Mouse (Mus musculus) adrenal gland, postnatal 0 days (tissue): ENCODE measurements around the gene Oas3. TPM values are rescaled to one million over a fixed set of nuclear protein-coding genes. Genes with fewer than 3 reads are reported as not detected.

ENCODE experiments used
- polyA plus RNA-seq: library from polyadenylated mRNA; unstranded; fragments of >200 nt; fragmentation: Nextera tagmentation; extraction: Ambion mirVana; gene quantifications from 2 replicates; pipeline ENCODE4 v1.2.1, GENCODE M21; 2015

Oas3 gene
- polyA plus RNA-seq = 0.50 and 0.57 TPM in 2 replicates

DNA sequence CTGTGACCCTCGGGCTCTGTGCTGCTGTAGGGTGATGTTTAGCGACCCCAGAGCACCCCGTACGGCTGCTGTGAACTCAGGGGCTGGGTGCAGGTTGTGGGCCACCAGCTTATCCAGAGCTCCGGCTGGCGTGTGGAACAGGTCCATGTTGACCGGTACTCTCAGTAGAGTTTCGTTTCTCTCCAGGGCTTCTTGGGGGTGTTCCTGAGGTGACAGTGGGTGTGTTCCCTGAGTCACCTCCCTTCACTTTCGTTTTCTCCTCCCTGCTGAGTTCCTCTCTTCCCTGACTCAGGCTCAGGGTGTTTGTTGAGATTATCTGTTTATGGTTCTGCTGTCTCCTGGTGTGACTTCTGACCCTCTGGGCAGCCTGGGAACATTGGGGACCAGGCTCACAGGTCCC lies at the start of gene Oas3:
Gene Oas3 (minus strand): TSS at position 184 of the 400 bp plus-strand sequence.

GRCm38 (mm10) chr5:120811951-120812819 lies 34.7 kb upstream of the Oas3 start, which contains the start of gene Oas1c:
Gene Oas1c, minus strand, starts transcription at chr5:120812514.

GRCm38 (mm10) chr5:120795480-120796034 lies 18.1 kb upstream of the Oas3 start, which contains the start of gene Oas1e:
Gene Oas1e, minus strand, starts transcription at chr5:120795530.

DNA sequence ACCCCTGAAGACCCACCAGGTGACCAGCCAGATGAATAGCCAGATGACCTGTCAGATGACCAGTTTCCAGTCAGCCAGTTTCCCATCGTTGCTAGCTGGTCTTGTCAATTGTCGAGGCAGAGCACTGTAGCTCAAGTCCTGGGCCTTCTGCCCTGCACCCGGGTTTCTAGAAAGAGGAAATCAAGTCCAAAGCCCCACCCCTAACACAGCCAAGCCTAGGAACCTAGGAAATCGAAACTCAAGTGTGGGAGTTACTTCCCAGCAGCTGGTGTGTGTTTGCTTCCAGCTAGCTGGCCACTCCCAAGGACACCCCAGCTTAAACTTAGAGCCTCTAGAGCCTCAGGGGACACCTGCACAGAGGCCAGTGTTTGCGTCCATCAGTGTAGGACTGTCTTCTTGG lies 27.8 kb downstream of the Oas3 start, which contains the start of gene Oas2:
Gene Oas2 (minus strand): TSS at position 166 of the 400 bp plus-strand sequence.

DNA sequence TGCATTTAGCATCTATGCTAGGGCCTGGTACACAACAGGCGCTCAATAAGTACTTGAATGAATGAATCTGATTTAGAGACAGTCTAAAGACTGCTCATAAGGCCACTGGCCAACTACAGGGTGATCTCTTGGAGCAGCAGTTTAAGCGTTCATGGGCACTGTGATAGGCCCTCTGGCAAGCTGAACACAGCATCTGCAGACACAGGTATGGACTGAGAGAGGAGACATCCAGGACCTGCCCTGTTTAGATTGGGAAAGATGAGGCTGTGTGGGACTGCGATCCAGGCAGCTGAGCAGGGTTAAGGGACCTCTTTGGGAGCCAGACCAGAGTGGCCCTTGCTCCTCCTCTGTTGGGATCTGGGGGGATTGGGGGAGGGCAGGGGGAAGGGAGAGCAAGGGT lies 65.6 kb downstream of the Oas3 start, which contains the start of gene Dtx1:
Gene Dtx1 (minus strand): TSS at position 101 of the 400 bp plus-strand sequence.

Other genes with a start within 250 kb of the Oas3 start
- 15.4 and 16.2 TPM in 2 replicates for gene Tpcn1, start 189.0 kb downstream of the Oas3 start, polyA plus RNA-seq
- 0.79 TPM in 2 replicates for gene Iqcd, start 188.6 kb downstream of the Oas3 start, polyA plus RNA-seq
- 15.7 and 18.4 TPM in 2 replicates for gene Rita1, start 165.1 kb downstream of the Oas3 start, polyA plus RNA-seq
- gene Ddx54, start 164.9 kb downstream of the Oas3 start, polyA plus RNA-seq = 20.4 and 25.8 TPM in 2 replicates
- gene Cfap73, start 143.4 kb downstream of the Oas3 start, polyA plus RNA-seq = 0.32 and 0.44 TPM in 2 replicates
- 0.68 and 1.5 TPM in 2 replicates for gene Rasal1, start 128.8 kb downstream of the Oas3 start, polyA plus RNA-seq
- gene Dtx1, start 65.7 kb downstream of the Oas3 start, polyA plus RNA-seq = 6.0 and 9.5 TPM in 2 replicates
- gene Oas2, start 27.8 kb downstream of the Oas3 start, polyA plus RNA-seq = 0.70 and 0.77 TPM in 2 replicates
- gene Oas1e, start 17.9 kb upstream of the Oas3 start, polyA plus RNA-seq = 0.17 TPM in 1 of 2 replicates, not detected in the other
- 2.4 and 2.8 TPM in 2 replicates for gene Oas1c, start 34.9 kb upstream of the Oas3 start, polyA plus RNA-seq
- 0.13 TPM in 1 of 2 replicates, not detected in the other for gene Oas1f, start 69.7 kb upstream of the Oas3 start, polyA plus RNA-seq
- gene Oas1h, start 83.8 kb upstream of the Oas3 start, polyA plus RNA-seq = not detected in 2 replicates
- gene Oas1g, start 110.0 kb upstream of the Oas3 start, polyA plus RNA-seq = 2.3 TPM in 2 replicates
- gene Oas1a, start 129.9 kb upstream of the Oas3 start, polyA plus RNA-seq = 10.8 and 10.9 TPM in 2 replicates
- 0.07 TPM in 1 of 2 replicates, not detected in the other for gene Oas1d, start 136.9 kb upstream of the Oas3 start, polyA plus RNA-seq
- 2.0 and 2.7 TPM in 2 replicates for gene Rph3a, start 232.4 kb upstream of the Oas3 start, polyA plus RNA-seq